Mouse (Mus musculus): Measurements from ENCODE around the gene Ccdc97. TPM values are rescaled to one million over a fixed set of nuclear protein-coding genes. Genes with fewer than 3 reads are reported as not detected.

The Ccdc97 gene
- polyA plus RNA-seq (2015; fragmentation: Nextera tagmentation; extraction: Ambion mirVana): 16.9 and 19.6 TPM in 2 replicates

DNA sequence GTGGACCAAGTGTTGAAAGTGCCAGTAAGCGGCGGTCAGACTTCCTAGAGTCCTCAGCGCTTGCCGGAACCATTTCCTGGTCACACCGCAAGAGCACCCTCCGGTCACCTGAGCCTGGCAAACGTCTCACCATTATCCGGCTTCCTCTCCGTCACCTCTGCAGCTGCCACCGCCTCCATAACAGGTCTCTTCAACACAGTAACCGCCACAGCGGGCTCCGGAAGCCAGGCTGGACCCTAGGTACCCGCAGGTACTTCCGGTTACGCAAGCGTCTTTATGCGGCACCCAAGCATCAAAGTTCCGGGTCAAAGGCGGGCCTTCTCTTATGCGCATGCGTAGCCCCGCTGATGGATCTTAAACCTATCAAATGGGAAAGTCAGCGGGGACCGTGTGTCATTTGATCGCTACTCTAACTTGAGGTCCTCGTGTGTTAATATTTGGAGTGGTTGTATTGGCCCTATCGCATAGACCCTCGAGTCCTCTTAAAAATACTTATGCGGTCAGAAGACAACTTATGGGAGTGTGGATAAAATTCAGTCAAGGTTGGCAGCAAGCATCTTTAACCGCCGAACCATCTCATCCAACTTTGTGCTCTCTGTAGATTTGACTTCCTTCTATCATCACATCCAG lies at the start of gene Ccdc97:
Gene Ccdc97 (minus strand): TSS at position 301 of the 630 bp plus-strand sequence.
- H3K4me2 ChIP-seq: peak within 1 kb of the TSS; percentile 75
- peak within 1 kb of the TSS; percentile 89 for H3K27ac ChIP-seq
- no peaks in the 10 kb centered on the region for H3K9me3 ChIP-seq
- ATAC-seq (ENCODE audit: insufficient read depth, low FRiP score, low read depth): peak; percentile 82
- H3K9ac ChIP-seq: peak within 1 kb of the TSS; percentile 45
- no peaks in the 10 kb centered on the region for H3K27me3 ChIP-seq (replicated peaks)
- 4% methylated on average over 32 of the region's 32 CpGs for WGBS
- peaks cover 54% of the 10 kb centered on the region for H3K36me3 ChIP-seq
- H3K4me3 ChIP-seq (replicated peaks): peak within 1 kb of the TSS; percentile 83
- H3K4me1 ChIP-seq: peaks cover 15% of the 10 kb centered on the region

DNA sequence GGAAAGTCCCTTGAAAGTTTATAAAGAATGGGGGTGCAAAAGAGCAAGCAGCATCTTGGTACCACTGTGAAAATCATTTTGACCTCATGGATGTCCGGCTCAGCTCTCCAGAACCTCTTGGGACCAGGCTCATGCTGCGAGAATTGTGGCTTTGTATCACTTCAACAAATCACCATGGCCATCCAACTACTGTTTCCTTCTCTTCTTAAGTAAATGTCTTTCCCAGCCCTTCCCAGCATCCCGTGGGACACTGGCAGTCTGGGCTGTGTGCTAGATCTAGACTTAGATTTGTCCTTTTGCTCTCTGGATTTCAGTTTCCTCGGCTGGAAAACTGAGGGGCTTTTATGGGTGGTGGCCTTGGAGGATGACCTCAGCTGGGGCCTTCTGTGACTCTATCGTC lies 49.3 kb upstream of the Ccdc97 start:
- Histone ChIP-seq H3K9me3 (no peaks in the 10 kb centered on the region), H3K9ac (no peak overlapping the region), H3K27ac (no peak overlapping the region), H3K27me3 (replicated peaks) (no peaks in the 10 kb centered on the region), H3K4me1 (no peaks in the 10 kb centered on the region), H3K36me3 (peaks cover 31% of the 10 kb centered on the region), H3K4me2 (no peak overlapping the region), H3K4me3 (replicated peaks) (no peak overlapping the region)
- ATAC-seq (ENCODE audit: insufficient read depth, low FRiP score, low read depth): no peak
- WGBS: 90% methylated on average over 5 of the region's 5 CpGs

DNA sequence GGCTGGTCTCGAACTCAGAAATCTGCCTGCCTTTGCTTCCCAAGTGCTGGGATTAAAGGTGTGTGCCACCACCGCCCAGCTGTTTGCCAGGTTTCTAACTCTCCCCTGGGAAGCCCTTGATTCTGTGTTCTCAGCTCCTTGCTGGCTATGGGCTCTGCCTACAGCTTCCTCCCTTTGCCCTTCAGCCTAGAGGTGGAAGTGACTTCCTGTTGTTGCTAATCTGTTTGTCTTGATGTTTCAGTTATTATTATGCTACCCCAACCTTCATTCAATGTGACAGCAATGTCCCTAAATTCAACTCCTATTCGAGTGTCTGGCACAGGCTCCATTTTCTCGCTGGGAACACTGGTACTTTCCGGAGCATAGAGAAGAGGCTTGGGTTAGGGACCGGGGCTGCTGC lies 47.2 kb upstream of the Ccdc97 start:
- peaks cover 28% of the 10 kb centered on the region for H3K36me3 ChIP-seq
- no peaks in the 10 kb centered on the region for H3K27me3 ChIP-seq (replicated peaks)
- H3K4me3 ChIP-seq (replicated peaks): no peak overlapping the region
- WGBS: 83% methylated on average over 6 of the region's 6 CpGs
- H3K9me3 ChIP-seq: no peaks in the 10 kb centered on the region
- no peak overlapping the region for H3K27ac ChIP-seq
- H3K4me1 ChIP-seq: no peaks in the 10 kb centered on the region
- no peak overlapping the region for H3K9ac ChIP-seq
- no peak overlapping the region for H3K4me2 ChIP-seq
- no peak for ATAC-seq (ENCODE audit: insufficient read depth, low FRiP score, low read depth)

DNA sequence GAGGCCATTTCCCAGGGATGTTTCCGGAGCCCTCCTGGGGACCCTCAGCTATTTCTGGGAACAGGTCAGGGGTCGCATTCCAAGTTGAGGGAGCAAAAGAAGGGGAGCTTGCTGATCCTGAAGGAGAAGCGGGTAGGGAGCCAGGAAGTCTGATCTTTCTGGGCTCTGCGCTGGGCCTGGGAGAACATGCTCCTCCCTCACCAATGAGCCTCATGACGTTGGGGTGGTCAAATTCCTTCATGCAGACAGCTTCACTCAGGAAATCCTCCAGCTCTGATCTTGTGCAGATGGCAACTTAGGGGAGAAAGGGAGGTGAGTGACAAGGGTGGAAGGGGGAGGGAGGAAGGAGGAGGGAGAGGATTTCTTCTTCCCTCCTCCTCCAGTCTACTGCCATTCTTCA lies 45.3 kb upstream of the Ccdc97 start:
- H3K27ac ChIP-seq: peak overlapping the region; percentile 26; the same call in 1 of the 2 replicates
- no peak overlapping the region for H3K9ac ChIP-seq
- WGBS: 57% methylated on average over 5 of the region's 5 CpGs
- H3K36me3 ChIP-seq: peaks cover 23% of the 10 kb centered on the region
- no peak for ATAC-seq (ENCODE audit: insufficient read depth, low FRiP score, low read depth)
- H3K27me3 ChIP-seq (replicated peaks): no peaks in the 10 kb centered on the region
- no peaks in the 10 kb centered on the region for H3K4me1 ChIP-seq
- no peak overlapping the region for H3K4me3 ChIP-seq (replicated peaks)
- no peaks in the 10 kb centered on the region for H3K9me3 ChIP-seq
- no peak overlapping the region for H3K4me2 ChIP-seq

DNA sequence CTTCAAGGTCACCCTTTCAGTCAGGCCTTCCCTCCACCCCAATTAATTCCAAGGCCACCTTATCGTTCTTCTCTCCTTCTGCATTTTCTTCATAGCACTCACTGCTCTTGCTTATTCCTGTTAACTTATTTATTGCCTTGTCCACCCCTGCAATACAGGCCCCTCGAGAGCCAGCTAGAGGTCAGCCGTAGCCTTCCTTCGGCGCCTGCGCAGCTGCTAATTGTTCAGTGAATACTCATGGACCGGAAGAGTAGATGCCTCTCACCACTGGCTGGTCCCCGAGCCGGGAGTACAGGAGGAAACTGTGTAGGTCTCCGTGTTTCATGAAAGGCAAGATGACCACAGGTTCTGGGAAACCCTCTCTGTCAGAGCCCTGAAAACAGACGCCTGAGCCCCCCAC lies 44.8 kb upstream of the Ccdc97 start:
- H3K9me3 ChIP-seq: no peaks in the 10 kb centered on the region
- H3K27me3 ChIP-seq (replicated peaks): no peaks in the 10 kb centered on the region
- H3K36me3 ChIP-seq: peaks cover 21% of the 10 kb centered on the region
- H3K4me2 ChIP-seq: no peak overlapping the region
- H3K4me3 ChIP-seq (replicated peaks): no peak overlapping the region
- WGBS: 67% methylated on average over 11 of the region's 11 CpGs
- H3K4me1 ChIP-seq: no peaks in the 10 kb centered on the region
- no peak overlapping the region for H3K9ac ChIP-seq
- 0 out of 2 replicates have a peak overlapping the region, but pooled peaks have one; percentile 26 for H3K27ac ChIP-seq
- no peak for ATAC-seq (ENCODE audit: insufficient read depth, low FRiP score, low read depth)

DNA sequence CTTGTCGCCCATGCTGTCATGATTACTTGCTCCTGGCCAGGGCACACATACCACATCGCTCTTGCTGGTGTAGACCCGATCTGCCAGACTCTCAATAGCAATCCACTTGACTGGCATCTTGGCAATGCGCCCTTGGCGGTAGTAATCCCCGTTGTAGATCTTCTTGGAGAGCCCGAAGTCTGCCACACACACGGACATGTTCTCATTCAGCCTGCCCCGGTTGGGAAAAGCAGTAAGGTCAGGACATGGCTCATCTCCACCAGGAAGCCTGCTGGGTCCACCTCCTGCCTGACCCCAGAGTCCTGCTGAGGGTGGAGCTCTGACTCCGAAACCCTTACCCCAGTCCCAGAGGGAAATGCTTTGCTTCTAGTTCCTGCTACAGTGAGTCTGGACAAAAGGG lies 42.5 kb upstream of the Ccdc97 start:
- Histone ChIP-seq H3K4me2 (no peak overlapping the region), H3K4me1 (no peaks in the 10 kb centered on the region), H3K27me3 (replicated peaks) (no peaks in the 10 kb centered on the region), H3K4me3 (replicated peaks) (no peak overlapping the region), H3K9me3 (no peaks in the 10 kb centered on the region), H3K27ac (no peak overlapping the region), H3K9ac (no peak overlapping the region), H3K36me3 (peaks cover 6% of the 10 kb centered on the region; the same call in 1 of the 2 replicates)
- ATAC-seq (ENCODE audit: insufficient read depth, low FRiP score, low read depth): no peak
- WGBS: 76% methylated on average over 10 of the region's 10 CpGs

DNA sequence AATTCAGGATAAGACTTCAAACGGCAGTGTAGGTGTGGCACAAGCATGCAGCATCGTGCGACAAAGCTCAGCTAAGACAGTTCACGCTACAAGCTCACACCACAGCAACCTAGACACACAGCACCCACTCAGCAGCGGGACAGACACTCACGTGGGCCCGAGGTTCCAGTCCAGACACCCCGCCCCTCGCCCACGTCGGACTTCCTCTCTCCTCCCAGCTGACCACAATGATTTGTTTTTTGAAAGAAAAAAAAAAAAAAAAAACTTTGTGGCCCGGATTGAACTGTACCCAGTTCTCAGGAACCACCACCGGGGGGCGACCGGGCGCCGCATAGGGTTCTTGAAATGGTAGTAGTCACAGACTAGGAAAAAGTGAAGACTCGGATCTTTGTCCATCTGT lies 37.1 kb upstream of the Ccdc97 start:
- WGBS: under 1% methylated on average over 18 of the region's 18 CpGs
- H3K9me3 ChIP-seq: no peaks in the 10 kb centered on the region
- H3K4me3 ChIP-seq (replicated peaks): peak overlapping the region; percentile 97
- ATAC-seq (ENCODE audit: insufficient read depth, low FRiP score, low read depth): peak; percentile 19
- peak overlapping the region; percentile 84 for H3K4me2 ChIP-seq
- H3K36me3 ChIP-seq: no peaks in the 10 kb centered on the region; the same call in 1 of the 2 replicates
- no peak overlapping the region; the same call in 1 of the 2 replicates for H3K9ac ChIP-seq
- H3K27me3 ChIP-seq (replicated peaks): no peaks in the 10 kb centered on the region
- H3K4me1 ChIP-seq: peaks cover 14% of the 10 kb centered on the region
- H3K27ac ChIP-seq: peak overlapping the region; percentile 99

DNA sequence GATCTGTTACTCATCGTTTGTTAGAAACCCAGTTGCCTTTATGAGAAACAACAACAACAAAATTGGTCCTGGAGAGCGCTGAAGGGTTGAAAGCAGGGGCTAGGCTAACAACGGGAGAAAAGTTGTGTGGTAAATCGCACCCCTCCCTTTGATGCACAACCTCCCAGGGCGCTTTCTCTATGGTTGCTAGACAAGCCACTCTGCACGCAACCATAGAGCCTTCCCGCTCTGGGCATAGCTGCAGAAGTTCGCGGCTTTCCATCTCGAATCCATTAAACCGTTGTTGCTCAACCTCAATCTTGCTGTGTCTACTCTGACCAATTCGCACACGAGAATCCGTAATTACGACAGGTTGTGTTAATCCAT lies 36.6 kb upstream of the Ccdc97 start:
- under 1% methylated on average over 15 of the region's 15 CpGs for WGBS
- Histone ChIP-seq H3K9ac (peak overlapping the region; percentile 27), H3K27ac (peak overlapping the region; percentile 99), H3K9me3 (no peaks in the 10 kb centered on the region), H3K4me3 (replicated peaks) (peak overlapping the region; percentile 97), H3K4me2 (peak overlapping the region; percentile 84), H3K4me1 (peaks cover 14% of the 10 kb centered on the region), H3K27me3 (replicated peaks) (no peaks in the 10 kb centered on the region), H3K36me3 (peaks cover under 1% of the 10 kb centered on the region; the same call in 1 of the 2 replicates)
- ATAC-seq (ENCODE audit: insufficient read depth, low FRiP score, low read depth): peak; percentile 30; the same call in 1 of the 2 replicates

DNA sequence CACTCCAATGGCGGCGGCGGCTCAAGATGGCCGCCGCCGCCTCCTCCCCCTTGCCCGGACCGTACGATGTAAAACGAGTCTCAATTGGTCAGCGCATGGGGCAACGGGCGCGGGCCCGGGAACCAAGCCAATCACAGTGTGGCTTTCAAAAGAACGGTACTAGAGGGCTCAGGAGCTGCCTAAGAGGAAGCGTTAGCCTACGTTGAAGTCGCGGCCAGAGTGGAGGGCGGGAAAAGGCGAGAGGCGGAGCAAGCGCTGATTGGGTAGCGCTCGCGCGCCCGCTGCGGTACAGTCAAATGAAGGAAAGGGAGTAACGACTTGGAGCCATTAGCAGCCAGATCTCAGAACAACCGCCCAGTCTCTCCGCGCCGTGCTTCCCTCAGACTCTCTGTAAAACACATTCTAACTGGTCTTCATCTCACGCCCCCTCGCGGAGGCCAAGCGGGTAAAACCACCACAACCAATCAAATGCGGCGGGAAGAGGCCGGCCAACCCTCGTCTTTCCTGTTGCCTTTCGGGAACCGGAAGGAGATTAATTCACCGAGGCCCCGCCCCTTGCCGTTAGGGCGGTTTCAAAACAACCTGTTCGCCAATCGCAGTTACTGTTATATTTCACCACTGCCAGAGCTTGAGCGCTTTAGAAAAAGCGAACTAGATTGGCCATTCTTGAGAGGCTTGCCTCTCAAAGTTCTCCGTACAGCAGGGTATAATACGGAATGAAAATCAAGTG lies 36.0 kb upstream of the Ccdc97 start, which contains the start of gene Hnrnpul1:
Gene Hnrnpul1 (minus strand): TSS at position 20 of the 730 bp plus-strand sequence.
- H3K4me1 ChIP-seq: peaks cover 14% of the 10 kb centered on the region
- peak within 1 kb of the TSS; percentile 96 for H3K9ac ChIP-seq
- under 1% methylated on average over 55 of the region's 55 CpGs for WGBS
- peaks cover 4% of the 10 kb centered on the region; the same call in 1 of the 2 replicates for H3K36me3 ChIP-seq
- H3K27ac ChIP-seq: peak within 1 kb of the TSS; percentile 99
- H3K4me3 ChIP-seq (replicated peaks): peak within 1 kb of the TSS; percentile 97
- H3K4me2 ChIP-seq: peak within 1 kb of the TSS; percentile 84
- H3K27me3 ChIP-seq (replicated peaks): no peaks in the 10 kb centered on the region
- H3K9me3 ChIP-seq: no peaks in the 10 kb centered on the region
- ATAC-seq (ENCODE audit: insufficient read depth, low FRiP score, low read depth): peak; percentile 93

DNA sequence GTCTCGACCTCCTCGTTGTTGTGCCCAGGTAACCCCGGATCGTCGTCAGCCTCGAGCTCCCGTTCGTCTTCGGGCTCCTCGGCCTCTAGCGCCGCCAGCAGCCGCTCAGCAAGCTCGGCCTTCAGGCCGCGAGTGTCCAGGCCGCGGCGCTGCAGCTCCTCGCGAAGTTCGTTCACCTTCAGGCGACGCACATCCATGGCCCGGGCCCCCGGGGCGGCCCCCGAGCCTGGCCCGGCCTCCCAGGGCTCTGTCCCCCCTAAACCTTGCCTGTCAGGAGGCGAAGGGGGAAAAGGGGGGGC lies 35.5 kb upstream of the Ccdc97 start:
- WGBS: 0% methylated on average over 30 of the region's 30 CpGs
- Histone ChIP-seq H3K4me2 (peak overlapping the region; percentile 84; the same call in 1 of the 2 replicates), H3K4me1 (peaks cover 14% of the 10 kb centered on the region), H3K27ac (peak overlapping the region; percentile 99), H3K27me3 (replicated peaks) (no peaks in the 10 kb centered on the region), H3K36me3 (peaks cover 9% of the 10 kb centered on the region), H3K4me3 (replicated peaks) (peak overlapping the region; percentile 97), H3K9me3 (no peaks in the 10 kb centered on the region), H3K9ac (peak overlapping the region; percentile 96)
- ATAC-seq (ENCODE audit: insufficient read depth, low FRiP score, low read depth): no peak

DNA sequence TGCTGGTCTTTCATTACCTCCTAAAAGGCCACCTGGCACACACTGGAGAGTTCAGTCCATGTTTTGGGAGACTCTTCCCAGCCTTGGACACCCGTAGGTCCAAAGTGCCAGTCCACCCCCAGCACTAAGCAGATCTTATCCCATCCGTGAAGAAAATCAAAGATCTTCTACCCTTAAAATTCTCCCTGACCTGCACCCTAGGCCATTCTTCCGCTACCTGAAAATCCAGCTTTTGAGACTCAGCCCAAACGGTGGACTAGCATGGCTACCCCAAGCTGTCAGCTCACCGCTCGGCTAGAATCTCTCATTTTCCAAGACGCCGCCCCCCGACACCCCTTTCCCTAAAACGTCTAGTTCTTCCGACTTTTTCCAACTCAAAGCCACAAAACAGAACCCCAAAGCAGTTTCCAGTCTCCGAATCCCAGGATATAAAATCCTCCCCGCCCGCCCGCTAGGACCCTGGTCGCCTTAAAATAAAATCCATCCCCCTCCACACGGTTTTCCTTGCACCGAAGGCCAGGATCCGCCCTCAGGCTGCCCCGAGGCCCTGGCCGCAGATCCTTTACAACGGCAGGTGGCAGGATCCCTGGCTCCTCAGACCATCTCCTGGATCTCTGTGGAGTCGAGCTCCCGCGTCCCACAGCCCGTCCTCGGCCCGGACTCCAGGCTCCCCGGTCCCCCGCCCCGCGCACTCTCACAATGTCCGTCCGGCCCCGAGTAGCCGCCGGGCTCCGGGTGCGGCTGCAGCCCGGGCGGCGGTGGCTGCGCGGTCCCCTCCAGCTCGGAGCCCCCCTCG lies 35.0 kb upstream of the Ccdc97 start:
- ATAC-seq (ENCODE audit: insufficient read depth, low FRiP score, low read depth): no peak
- Histone ChIP-seq H3K4me1 (peaks cover 14% of the 10 kb centered on the region), H3K36me3 (peaks cover 15% of the 10 kb centered on the region), H3K27ac (peak overlapping the region; percentile 99), H3K9me3 (no peaks in the 10 kb centered on the region), H3K27me3 (replicated peaks) (no peaks in the 10 kb centered on the region), H3K4me3 (replicated peaks) (peak overlapping the region; percentile 97), H3K9ac (peak overlapping the region; percentile 96), H3K4me2 (peak overlapping the region; percentile 84)
- 1% methylated on average over 46 of the region's 46 CpGs for WGBS
